11 mouse cellular contexts compared by ENCODE assay signal in the genomic region with DNA sequence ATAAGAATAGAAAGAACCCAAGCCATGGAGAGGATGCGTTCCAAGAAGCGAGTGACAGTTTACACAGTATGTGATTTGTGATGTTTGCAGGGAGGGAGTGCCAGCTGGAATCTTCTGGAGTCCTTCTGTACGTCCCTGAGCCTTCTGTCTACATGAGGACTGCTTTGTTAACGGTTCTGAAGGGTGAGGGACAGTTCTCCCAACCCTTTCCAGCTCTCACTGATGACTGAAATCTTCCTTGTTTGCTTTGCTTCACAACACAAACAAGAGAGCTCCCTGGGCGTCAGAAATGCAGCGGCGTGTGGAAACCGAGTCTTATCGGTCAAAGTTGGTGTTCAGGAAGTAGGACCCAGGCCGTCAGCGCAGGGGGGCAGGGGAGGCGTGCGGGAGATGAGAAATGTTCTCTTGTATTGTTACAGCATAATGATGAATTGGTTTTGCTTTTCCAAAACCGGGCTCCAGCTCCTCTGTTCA.
DNase-seq lines count a peak whose midpoint lies in the region; ATAC-seq and TF ChIP-seq lines count a peak whose summit lies in the region.
"Had no signal": no experiment of that assay in that cellular context is flagged by ENCODE, and none has a peak within 500 bp of the region (broad histone marks: within the 10 kb centered on the region; RNA-seq: fewer than 3 reads in every experiment).

No protein-coding gene starts in this region.

- no peaks in the 10 kb centered on the region for H3K27me3 ChIP-seq in kidney, postnatal 0 days (ENCODE audit: insufficient read depth, low read length)
- H3K27me3 ChIP-seq in forebrain, embryonic 16.5 days (replicated peaks; ENCODE audit: control insufficient read depth, insufficient read depth, low read length): no peaks in the 10 kb centered on the region
- H3K27me3 ChIP-seq in lung, embryonic 16.5 days (ENCODE audit: control insufficient read depth, insufficient read depth, low read depth, low read length): no peaks in the 10 kb centered on the region

- peak; percentile 28 for DNase-seq in embryo, embryonic 10.5 days (ENCODE audit: low spot score)
- no peak for DNase-seq in embryo, embryonic 11 days
- DNase-seq in kidney, postnatal 0 days (ENCODE audit: low spot score): peak; percentile 35
- DNase-seq in kidney, adult 9 months: no peak
- DNase-seq in gastrocnemius, adult 2 months: no peak
- DNase-seq in gastrocnemius, postnatal 36 days: no peak
- DNase-seq: cerebellum, postnatal 25 days; gastrocnemius, postnatal 14 days; thymus, postnatal 14 days had no signal

- peak overlapping the region; percentile 23; the same call in 1 of the 2 replicates for H3K4me2 ChIP-seq in kidney, postnatal 0 days (ENCODE audit: low read length)
- no peak overlapping the region for H3K4me2 ChIP-seq in forebrain, embryonic 16.5 days (ENCODE audit: low read length)
- peak overlapping the region; percentile 38 for H3K4me2 ChIP-seq in lung, embryonic 16.5 days (ENCODE audit: low read depth, low read length)

- no peak for TF ChIP-seq CTCF in kidney, postnatal 0 days (IDR thresholded peaks at IDR 0.05; ENCODE audit: low read depth)
- no peak for TF ChIP-seq CTCF in gastrocnemius, adult 2 months (IDR thresholded peaks at IDR 0.05)

- no peaks in the 10 kb centered on the region for H3K9me3 ChIP-seq in kidney, postnatal 0 days (replicated peaks; ENCODE audit: low read length)
- H3K9me3 ChIP-seq in forebrain, embryonic 16.5 days (ENCODE audit: control insufficient read depth, low read length): no peaks in the 10 kb centered on the region
- H3K9me3 ChIP-seq in lung, embryonic 16.5 days (ENCODE audit: control insufficient read depth, low read length): no peaks in the 10 kb centered on the region

- intact Hi-C loops in gastrocnemius, adult 2 months (cut with DNase I): no loop called here
- intact Hi-C loops in gastrocnemius, postnatal 36 days (cut with DNase I): loop anchor here (5.0 kb wide), 1 partner anchor 969 kb away; no protein-coding TSS in a partner anchor

- ATAC-seq in kidney, postnatal 0 days (replicated peaks; ENCODE audit: low FRiP score, low read depth): no peak
- peak; percentile 43; the same call in 1 of the 2 replicates for ATAC-seq in forebrain, embryonic 16.5 days
- ATAC-seq in lung, embryonic 16.5 days (ENCODE audit: low read depth): peak; percentile 90

- no peak overlapping the region for H3K4me3 ChIP-seq in kidney, postnatal 0 days (replicated peaks; ENCODE audit: low read depth, low read length)
- H3K4me3 ChIP-seq in forebrain, embryonic 16.5 days (replicated peaks; ENCODE audit: low read length): no peak overlapping the region
- H3K4me3 ChIP-seq in lung, embryonic 16.5 days (ENCODE audit: low read length): no peak overlapping the region
- H3K4me3 ChIP-seq in gastrocnemius, adult 2 months: no peak overlapping the region

- H3K36me3 ChIP-seq in kidney, postnatal 0 days (ENCODE audit: insufficient read depth, low read length): no peaks in the 10 kb centered on the region
- H3K36me3 ChIP-seq in forebrain, embryonic 16.5 days (ENCODE audit: control insufficient read depth, insufficient read depth): no peaks in the 10 kb centered on the region
- no peaks in the 10 kb centered on the region for H3K36me3 ChIP-seq in lung, embryonic 16.5 days (ENCODE audit: control insufficient read depth, insufficient read depth, low read length)

- 45% methylated on average over 14 of the region's 14 CpGs for WGBS in kidney, postnatal 0 days
- WGBS in forebrain, embryonic 16.5 days: 49% methylated on average over 14 of the region's 14 CpGs
- 30% methylated on average over 14 of the region's 14 CpGs for WGBS in lung, embryonic 16.5 days

- H3K27ac ChIP-seq in kidney, postnatal 0 days: no peak overlapping the region
- peak overlapping the region; percentile 33; the same call in 1 of the 2 replicates for H3K27ac ChIP-seq in forebrain, embryonic 16.5 days (ENCODE audit: low read length)
- peak overlapping the region; percentile 59; the same call in 1 of the 2 replicates for H3K27ac ChIP-seq in lung, embryonic 16.5 days (ENCODE audit: low read length)
- H3K27ac ChIP-seq in gastrocnemius, adult 2 months: no peak overlapping the region

- no peak overlapping the region for H3K9ac ChIP-seq in kidney, postnatal 0 days (ENCODE audit: low read depth, low read length)
- H3K9ac ChIP-seq in forebrain, embryonic 16.5 days (replicated peaks; ENCODE audit: low read depth, low read length): no peak overlapping the region
- no peak overlapping the region for H3K9ac ChIP-seq in lung, embryonic 16.5 days (ENCODE audit: low read length)

- H3K4me1 ChIP-seq in kidney, postnatal 0 days (replicated peaks; ENCODE audit: insufficient read depth, low read length): no peaks in the 10 kb centered on the region
- peaks cover 5% of the 10 kb centered on the region; the same call in 1 of the 2 replicates for H3K4me1 ChIP-seq in forebrain, embryonic 16.5 days (replicated peaks; ENCODE audit: control insufficient read depth, insufficient read depth, low read length)
- H3K4me1 ChIP-seq in lung, embryonic 16.5 days (replicated peaks; ENCODE audit: control insufficient read depth, insufficient read depth, low read length): no peaks in the 10 kb centered on the region

Comparison
In these comparisons a context has a peak if more than half of its experiments do, and no peak if none do; other contexts are left out.
1. DNase-seq: peak in embryo, embryonic 10.5 days (single experiment) and kidney, postnatal 0 days (single experiment); none in embryo, embryonic 11 days (single experiment), kidney, adult 9 months (single experiment), gastrocnemius, adult 2 months (single experiment) and gastrocnemius, postnatal 36 days (0 of 2).
2. H3K27ac ChIP-seq: peak in forebrain, embryonic 16.5 days (single experiment) and lung, embryonic 16.5 days (single experiment); none in kidney, postnatal 0 days (single experiment) and gastrocnemius, adult 2 months (single experiment).